18 mouse cellular contexts compared by ENCODE assay signal in the genomic region with DNA sequence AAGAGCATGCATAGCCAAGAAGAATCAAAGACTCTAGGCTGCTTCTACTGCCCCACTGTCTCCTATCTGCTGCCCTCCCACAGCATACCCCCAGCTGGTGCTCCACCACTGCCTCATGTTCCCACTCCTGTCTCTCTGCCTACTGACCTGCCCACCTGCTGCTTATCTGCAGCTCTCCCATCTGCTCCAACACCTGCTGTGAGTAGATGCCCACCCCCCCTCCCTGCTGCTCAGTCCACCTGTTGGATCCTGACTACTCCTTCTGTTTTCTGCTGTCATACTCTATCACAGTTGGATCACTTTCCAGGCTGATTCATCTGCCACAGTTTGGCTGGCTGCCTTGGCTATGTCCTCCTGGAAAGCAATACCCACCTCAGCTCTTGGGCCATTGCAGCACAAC. TPM values are rescaled to one million over a fixed set of nuclear protein-coding genes. Genes with fewer than 3 reads are reported as not detected.
A peak's percentile ranks its signal among the peaks of the same experiment; 100 is the strongest.
DNase-seq lines count a peak whose midpoint lies in the region; ATAC-seq lines count a peak whose summit lies in the region.
"Had no signal": no experiment of that assay in that cellular context is flagged by ENCODE, and none has a peak within 500 bp of the region (broad histone marks: within the 10 kb centered on the region; RNA-seq: fewer than 3 reads in every experiment).

No protein-coding gene starts in this region.

- no peaks in the 10 kb centered on the region for H3K4me1 ChIP-seq in hindbrain, embryonic 15.5 days (replicated peaks)
- H3K4me1 ChIP-seq in hindbrain, embryonic 13.5 days (replicated peaks) = no peaks in the 10 kb centered on the region
- H3K4me1 ChIP-seq: embryonic facial prominence, embryonic 15.5 days; forebrain, embryonic 15.5 days; intestine, embryonic 15.5 days; limb, embryonic 12.5 days had no signal

- no peak overlapping the region for H3K4me3 ChIP-seq in hindbrain, embryonic 15.5 days
- no peak overlapping the region for H3K4me3 ChIP-seq in hindbrain, embryonic 13.5 days
- H3K4me3 ChIP-seq: embryonic facial prominence, embryonic 15.5 days; forebrain, embryonic 15.5 days; intestine, embryonic 15.5 days; limb, embryonic 12.5 days had no signal

- no peak overlapping the region for H3K9ac ChIP-seq in hindbrain, embryonic 15.5 days
- H3K9ac ChIP-seq in hindbrain, embryonic 13.5 days = no peak overlapping the region
- H3K9ac ChIP-seq: embryonic facial prominence, embryonic 15.5 days; forebrain, embryonic 15.5 days; intestine, embryonic 15.5 days; limb, embryonic 12.5 days had no signal

- intact Hi-C loops in heart, postnatal 14 days (cut with DNase I) = no loop called here

- H3K36me3 ChIP-seq in hindbrain, embryonic 15.5 days = no peaks in the 10 kb centered on the region
- no peaks in the 10 kb centered on the region for H3K36me3 ChIP-seq in hindbrain, embryonic 13.5 days
- H3K36me3 ChIP-seq: embryonic facial prominence, embryonic 15.5 days; forebrain, embryonic 15.5 days; intestine, embryonic 15.5 days; limb, embryonic 12.5 days had no signal

- peak; percentile 8 for DNase-seq in right cerebral cortex, postnatal 25 days
- DNase-seq in right cerebral cortex, postnatal 14 days = no peak
- DNase-seq in cerebellum, adult 9-11 months = peak; percentile 11
- DNase-seq in heart, postnatal 14 days = no peak
- no peak for DNase-seq in urinary bladder, postnatal 10 days (ENCODE audit: low spot score)
- DNase-seq: heart, adult 18-20 months; heart, postnatal 10 days; lung, adult 2 months; thymus, postnatal 25 days had no signal

- no peak overlapping the region for H3K27ac ChIP-seq in hindbrain, embryonic 15.5 days (replicated peaks)
- H3K27ac ChIP-seq in hindbrain, embryonic 13.5 days = no peak overlapping the region
- H3K27ac ChIP-seq: embryonic facial prominence, embryonic 15.5 days; forebrain, embryonic 15.5 days; intestine, embryonic 15.5 days; limb, embryonic 12.5 days had no signal

- no peaks in the 10 kb centered on the region for H3K9me3 ChIP-seq in hindbrain, embryonic 15.5 days
- H3K9me3 ChIP-seq in hindbrain, embryonic 13.5 days = no peaks in the 10 kb centered on the region
- H3K9me3 ChIP-seq: embryonic facial prominence, embryonic 15.5 days; forebrain, embryonic 15.5 days; intestine, embryonic 15.5 days; limb, embryonic 12.5 days had no signal

- H3K27me3 ChIP-seq in hindbrain, embryonic 15.5 days = no peaks in the 10 kb centered on the region
- H3K27me3 ChIP-seq in hindbrain, embryonic 13.5 days = no peaks in the 10 kb centered on the region
- H3K27me3 ChIP-seq: embryonic facial prominence, embryonic 15.5 days; forebrain, embryonic 15.5 days; intestine, embryonic 15.5 days; limb, embryonic 12.5 days had no signal

- 0 out of 2 replicates have a peak, but pooled peaks have one; percentile 11 for ATAC-seq in hindbrain, embryonic 15.5 days (ENCODE audit: low FRiP score, low read depth)
- ATAC-seq in hindbrain, embryonic 13.5 days (ENCODE audit: low FRiP score) = no peak
- ATAC-seq: activated CD4-positive, CD25-positive, alpha-beta regulatory T cell, adult 4 months; CD4-positive, CD25-positive, alpha-beta regulatory T cell, adult 4 months; forebrain, embryonic 15.5 days; intestine, embryonic 15.5 days had no signal

- H3K4me2 ChIP-seq in hindbrain, embryonic 15.5 days = no peak overlapping the region
- H3K4me2 ChIP-seq in hindbrain, embryonic 13.5 days = no peak overlapping the region
- H3K4me2 ChIP-seq: embryonic facial prominence, embryonic 15.5 days; forebrain, embryonic 15.5 days; intestine, embryonic 15.5 days; limb, embryonic 12.5 days had no signal

RNA-seq across cellular contexts. Expression of a gene that starts 47.0 kb away (rescaled TPM):
- polyA plus RNA-seq in hindbrain, embryonic 15.5 days (2015; fragmentation: Nextera tagmentation; extraction: Ambion mirVana) = 13.1 and 14.3 TPM in 2 replicates
- 14.2 and 14.4 TPM in 2 replicates for polyA plus RNA-seq in hindbrain, embryonic 13.5 days (2015; fragmentation: Nextera tagmentation; extraction: Ambion mirVana)
- not detected for total RNA-seq in heart, postnatal 14 days (2021)
- total RNA-seq: heart, adult 18-20 months; heart, postnatal 10 days; megakaryocyte, adult 5-6 weeks had no signal
- polyA plus RNA-seq: activated CD4-positive, CD25-positive, alpha-beta regulatory T cell, adult 4 months; CD4-positive, CD25-positive, alpha-beta regulatory T cell, adult 4 months had no signal

Comparison
In these comparisons a context has a peak if more than half of its experiments do, and no peak if none do; other contexts are left out.
1. DNase-seq: peak in right cerebral cortex, postnatal 25 days (single experiment) and cerebellum, adult 9-11 months (single experiment); none in right cerebral cortex, postnatal 14 days (single experiment), heart, postnatal 14 days (0 of 2) and urinary bladder, postnatal 10 days (single experiment).